ENCODE assay signal across 13 mouse cellular contexts in the genomic region with DNA sequence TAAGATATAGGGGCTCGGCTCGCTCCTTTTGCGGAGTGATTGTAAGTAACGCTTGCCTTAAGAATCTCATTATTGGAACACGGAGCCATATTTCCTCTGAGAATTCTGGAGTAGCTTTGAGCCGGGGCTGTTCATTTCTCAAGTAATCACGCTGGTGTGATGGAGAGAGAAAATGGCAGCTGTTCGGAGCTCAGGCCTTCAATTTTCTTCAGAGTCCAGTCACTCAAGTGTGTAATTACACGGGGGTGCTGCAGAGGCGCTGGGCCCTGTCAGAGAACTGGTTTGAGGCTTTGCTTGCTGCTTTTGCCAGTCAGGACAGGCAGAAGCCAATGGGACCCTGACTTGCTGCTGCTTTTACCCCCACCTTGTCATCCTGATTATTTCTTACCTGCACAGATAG.
DNase-seq lines count a peak whose midpoint lies in the region; ATAC-seq lines count a peak whose summit lies in the region.
"Had no signal": no experiment of that assay in that cellular context is flagged by ENCODE, and none has a peak within 500 bp of the region (broad histone marks: within the 10 kb centered on the region; RNA-seq: fewer than 3 reads in every experiment).

No protein-coding gene starts in this region.

- ATAC-seq in neural tube, embryonic 11.5 days (ENCODE audit: insufficient read depth, low FRiP score, low TSS enrichment), result no peak
- ATAC-seq in hindbrain, embryonic 11.5 days (ENCODE audit: low FRiP score), result 0 out of 2 replicates have a peak, but pooled peaks have one; percentile 38
- ATAC-seq in midbrain, embryonic 13.5 days, result peak; percentile 73

- peak; percentile 42 for DNase-seq in neural tube, embryonic 11.5 days (ENCODE audit: low spot score)
- no peak for DNase-seq in neural tube, embryonic 10.5 days (ENCODE audit: extremely low spot score, low spot score)
- peak; percentile 49 for DNase-seq in hindbrain, embryonic 11.5 days (ENCODE audit: low spot score)
- no peak for DNase-seq in T-cell, adult 2 months (ENCODE audit: low spot score)
- DNase-seq in left cerebral cortex, adult 8-10 months (ENCODE audit: low spot score in 2 of 2), result no peak
- DNase-seq in MN1 (ENCODE audit: low spot score), result no peak
- no peak for DNase-seq in adrenal gland, postnatal 14 days
- DNase-seq: adrenal gland, postnatal 10 days; cerebellum, adult 9-10 months; heart, adult 2 months; kidney, postnatal 25 days; liver, embryonic 13.5 days had no signal

- peaks cover 2% of the 10 kb centered on the region; the same call in 1 of the 2 replicates for H3K36me3 ChIP-seq in neural tube, embryonic 11.5 days (ENCODE audit: control insufficient read depth, insufficient read depth, low read length)
- no peaks in the 10 kb centered on the region for H3K36me3 ChIP-seq in hindbrain, embryonic 11.5 days (ENCODE audit: control insufficient read depth, insufficient read depth, low read length)
- peaks cover 14% of the 10 kb centered on the region for H3K36me3 ChIP-seq in midbrain, embryonic 13.5 days

- 0 out of 2 replicates have a peak, but pooled peaks cover 2% of the 10 kb centered on the region for H3K4me1 ChIP-seq in neural tube, embryonic 11.5 days (ENCODE audit: control insufficient read depth, insufficient read depth, low read length)
- no peaks in the 10 kb centered on the region for H3K4me1 ChIP-seq in hindbrain, embryonic 11.5 days (replicated peaks; ENCODE audit: control insufficient read depth, insufficient read depth, low read length)
- peaks cover 26% of the 10 kb centered on the region for H3K4me1 ChIP-seq in midbrain, embryonic 13.5 days (replicated peaks)
- H3K4me1 ChIP-seq: liver, embryonic 13.5 days had no signal

- H3K4me3 ChIP-seq in neural tube, embryonic 11.5 days (ENCODE audit: low read depth, low read length), result no peak overlapping the region
- no peak overlapping the region for H3K4me3 ChIP-seq in hindbrain, embryonic 11.5 days (ENCODE audit: low read depth, low read length)
- H3K4me3 ChIP-seq in midbrain, embryonic 13.5 days (replicated peaks), result no peak overlapping the region
- H3K4me3 ChIP-seq: heart, adult 2 months; liver, embryonic 13.5 days had no signal

- WGBS in neural tube, embryonic 11.5 days, result 58% methylated on average over 10 of the region's 10 CpGs
- WGBS in hindbrain, embryonic 11.5 days, result 49% methylated on average over 10 of the region's 10 CpGs
- WGBS in midbrain, embryonic 13.5 days, result 26% methylated on average over 10 of the region's 10 CpGs

- H3K4me2 ChIP-seq in neural tube, embryonic 11.5 days (ENCODE audit: low read depth), result no peak overlapping the region
- H3K4me2 ChIP-seq in hindbrain, embryonic 11.5 days (replicated peaks; ENCODE audit: low read depth, low read length), result no peak overlapping the region
- no peak overlapping the region for H3K4me2 ChIP-seq in midbrain, embryonic 13.5 days (replicated peaks)
- H3K4me2 ChIP-seq: liver, embryonic 13.5 days had no signal

- no peaks in the 10 kb centered on the region for H3K9me3 ChIP-seq in neural tube, embryonic 11.5 days (ENCODE audit: control insufficient read depth, low read length)
- H3K9me3 ChIP-seq in hindbrain, embryonic 11.5 days (ENCODE audit: control insufficient read depth, low read length), result no peaks in the 10 kb centered on the region
- H3K9me3 ChIP-seq in midbrain, embryonic 13.5 days, result no peaks in the 10 kb centered on the region
- H3K9me3 ChIP-seq: liver, embryonic 13.5 days had no signal

- H3K27ac ChIP-seq in neural tube, embryonic 11.5 days (ENCODE audit: low read depth, low read length), result 0 out of 2 replicates have a peak overlapping the region, but pooled peaks have one; percentile 50
- H3K27ac ChIP-seq in hindbrain, embryonic 11.5 days (ENCODE audit: low read depth, low read length), result peak overlapping the region; percentile 61
- peak overlapping the region; percentile 84 for H3K27ac ChIP-seq in midbrain, embryonic 13.5 days
- H3K27ac ChIP-seq: heart, adult 2 months; liver, embryonic 13.5 days had no signal

- H3K27me3 ChIP-seq in neural tube, embryonic 11.5 days (ENCODE audit: control insufficient read depth, insufficient read depth, low read length), result no peaks in the 10 kb centered on the region
- H3K27me3 ChIP-seq in hindbrain, embryonic 11.5 days (ENCODE audit: control insufficient read depth, insufficient read depth, low read length), result no peaks in the 10 kb centered on the region
- H3K27me3 ChIP-seq in midbrain, embryonic 13.5 days, result no peaks in the 10 kb centered on the region
- H3K27me3 ChIP-seq: liver, embryonic 13.5 days had no signal

- no peak overlapping the region for H3K9ac ChIP-seq in neural tube, embryonic 11.5 days (ENCODE audit: low read length)
- H3K9ac ChIP-seq in hindbrain, embryonic 11.5 days (ENCODE audit: low read depth, low read length), result no peak overlapping the region
- no peak overlapping the region for H3K9ac ChIP-seq in midbrain, embryonic 13.5 days (replicated peaks)
- H3K9ac ChIP-seq: liver, embryonic 13.5 days had no signal

Comparison
In these comparisons a context has a peak if more than half of its experiments do, and no peak if none do; other contexts are left out.
1. DNase-seq: peak in neural tube, embryonic 11.5 days (single experiment) and hindbrain, embryonic 11.5 days (single experiment); none in neural tube, embryonic 10.5 days (single experiment), T-cell, adult 2 months (single experiment), left cerebral cortex, adult 8-10 months (0 of 2), MN1 (single experiment) and adrenal gland, postnatal 14 days (single experiment).
2. Peak in every context shown above with its lines, with median percentiles within 50 percentile points of each other: H3K27ac ChIP-seq.